Mouse (Mus musculus) c-Kit-positive CD71-positive TER-119-positive erythroid progenitor cells, embryonic 14.5 days (primary cell): ENCODE data around the gene Gm28308.

Source experiments
- DNase-seq: peaks from one replicate; pipeline ENCODE4 v3.0.0-alpha.2; 2013; ENCODE audit warnings: low spot score

Gene Gm28308

GRCm38 (mm10) chr6:52154044-52154443, 59.1 kb downstream of the Gm28308 start:
- DNase-seq = no peak

- no peak for DNase-seq
Measured at GRCm38 (mm10) chr6:52153270-52153669, 59.9 kb downstream of the Gm28308 start.

GRCm38 (mm10) chr6:52152226-52153193, 60.6 kb downstream of the Gm28308 start:
- DNase-seq = no peak

GRCm38 (mm10) chr6:52151571-52151970, 61.6 kb downstream of the Gm28308 start:
- no peak for DNase-seq

GRCm38 (mm10) chr6:52150401-52150966, 62.7 kb downstream of the Gm28308 start:
- no peak for DNase-seq

GRCm38 (mm10) chr6:52139115-52139514, 74.0 kb downstream of the Gm28308 start:
- no peak for DNase-seq

GRCm38 (mm10) chr6:52138576-52138975, 74.6 kb downstream of the Gm28308 start:
- no peak for DNase-seq

GRCm38 (mm10) chr6:52137841-52138535, 75.2 kb downstream of the Gm28308 start:
- DNase-seq = no peak

GRCm38 (mm10) chr6:52123673-52124072, 89.5 kb downstream of the Gm28308 start:
- DNase-seq = no peak

- no peak for DNase-seq
Measured at GRCm38 (mm10) chr6:52121173-52121572, 92.0 kb downstream of the Gm28308 start.

- no peak for DNase-seq
Measured at GRCm38 (mm10) chr6:52118903-52119635, 94.1 kb downstream of the Gm28308 start.

- no peak for DNase-seq
Measured at GRCm38 (mm10) chr6:52115899-52116298, 97.2 kb downstream of the Gm28308 start.
